Mouse (Mus musculus) hindbrain, embryonic 14.5 days (tissue): ENCODE measurements around the gene Igdcc4. TPM values are rescaled to one million over a fixed set of nuclear protein-coding genes. Genes with fewer than 3 reads are reported as not detected.

Experiments used
- ATAC-seq: fragments of 200-750 bp; cut with Nextera tagmentation; 2 replicates; pipeline ENCODE4 v1.8.0; 2017; ENCODE audit warnings: moderate number of reproducible peaks, mild to moderate bottlenecking, moderate TSS enrichment, moderate library complexity; ENCODE audit not compliant: low FRiP score
- DNase-seq: peaks from one replicate; pipeline ENCODE4 v3.0.0-alpha.2; 2015; ENCODE audit warnings: low spot score
- H3K27ac ChIP-seq: fragments of 300-500 bp; sonication (generic); 2 replicates; pipeline ENCODE4 v1.5.1; 2014; ENCODE audit warnings: mild to moderate bottlenecking, moderate library complexity
- H3K27me3 ChIP-seq: fragments of 300-500 bp; sonication (generic); 2 replicates; pipeline ENCODE4 v1.6.1; 2014; ENCODE audit warnings: mild to moderate bottlenecking, low read length, mixed read lengths; ENCODE audit not compliant: control insufficient read depth, insufficient read depth
- H3K36me3 ChIP-seq: fragments of 300-500 bp; sonication (generic); replicated peaks from 2 replicates; pipeline ENCODE4 v1.6.1; 2014; ENCODE audit not compliant: control insufficient read depth, insufficient read depth
- H3K4me1 ChIP-seq: fragments of 300-500 bp; sonication (generic); replicated peaks from 2 replicates; pipeline ENCODE4 v1.6.1; 2014; ENCODE audit warnings: antibody characterized with exemption, low read length, mixed read lengths; ENCODE audit not compliant: control insufficient read depth, insufficient read depth
- H3K4me2 ChIP-seq: fragments of 300-500 bp; sonication (generic); replicated peaks from 2 replicates; pipeline ENCODE4 v1.6.1; 2014; ENCODE audit warnings: mild to moderate bottlenecking, moderate library complexity
- H3K4me3 ChIP-seq: fragments of 300-500 bp; sonication (generic); replicated peaks from 2 replicates; pipeline ENCODE4 v1.5.1; 2014; ENCODE audit warnings: mild to moderate bottlenecking, low read length
- H3K9ac ChIP-seq: fragments of 300-500 bp; sonication (generic); 2 replicates; pipeline ENCODE4 v1.6.1; 2014
- H3K9me3 ChIP-seq: fragments of 300-500 bp; sonication (generic); 2 replicates; pipeline ENCODE4 v1.6.1; 2016; ENCODE audit warnings: low read length; ENCODE audit not compliant: control insufficient read depth
- WGBS: fragments of 180-500 bp; shearing (Covaris S2); extraction: QIAGEN DNeasy Blood & Tissue Kit; methylation state at CpG from one replicate; pipeline ENCODE4 v1.1.7; 2014; 5-methylcytosine and 5-hydroxymethylcytosine counted together
- polyA plus RNA-seq: library from polyadenylated mRNA; unstranded; fragments of >200 nt; fragmentation: Nextera tagmentation; extraction: Ambion mirVana; gene quantifications from 2 replicates; pipeline ENCODE4 v1.2.1, GENCODE M21; 2014

The Igdcc4 gene
- polyA plus RNA-seq, 1 experiment from 2014 or later, result 18.9 TPM

GRCm38 (mm10) chr9:65128123-65128815, 27.0 kb downstream of the Igdcc4 start:
- Histone ChIP-seq H3K27me3 (no peaks in the 10 kb centered on the region), H3K36me3 (peaks cover 35% of the 10 kb centered on the region), H3K9ac (no peak overlapping the region), H3K9me3 (no peaks in the 10 kb centered on the region), H3K4me3 (no peak overlapping the region), H3K27ac (no peak overlapping the region), H3K4me2 (no peak overlapping the region), H3K4me1 (peaks cover 5% of the 10 kb centered on the region; the same call in 1 of the 2 replicates)
- ATAC-seq, result no peak
- no peak for DNase-seq
- WGBS, result 10% methylated on average over 25 of the region's 25 CpGs

- no peaks in the 10 kb centered on the region for H3K9me3 ChIP-seq
- 79% methylated on average over 5 of the region's 5 CpGs for WGBS
- DNase-seq (no peak), ATAC-seq (no peak)
- no peak overlapping the region for H3K4me2 ChIP-seq
- H3K4me3 ChIP-seq, result no peak overlapping the region
- H3K27me3 ChIP-seq, result no peaks in the 10 kb centered on the region; the same call in 1 of the 2 replicates
- no peaks in the 10 kb centered on the region for H3K4me1 ChIP-seq
- peaks cover 31% of the 10 kb centered on the region; the same call in 1 of the 2 replicates for H3K36me3 ChIP-seq
- H3K27ac ChIP-seq, result no peak overlapping the region
- H3K9ac ChIP-seq, result 0 out of 2 replicates have a peak overlapping the region, but pooled peaks have one; percentile 6
Measured at GRCm38 (mm10) chr9:65131717-65132116, 30.4 kb downstream of the Igdcc4 start.

GRCm38 (mm10) chr9:65133739-65134138, 32.5 kb downstream of the Igdcc4 start:
- Histone ChIP-seq H3K27me3 (no peaks in the 10 kb centered on the region; the same call in 1 of the 2 replicates), H3K4me1 (no peaks in the 10 kb centered on the region), H3K4me2 (no peak overlapping the region), H3K27ac (no peak overlapping the region), H3K9ac (no peak overlapping the region), H3K4me3 (no peak overlapping the region), H3K36me3 (peaks cover 23% of the 10 kb centered on the region; the same call in 1 of the 2 replicates), H3K9me3 (no peaks in the 10 kb centered on the region)
- peak; percentile 91 for DNase-seq
- WGBS, result 4% methylated on average over 10 of the region's 10 CpGs
- peak; percentile 57; the same call in 1 of the 2 replicates for ATAC-seq

GRCm38 (mm10) chr9:65135126-65135525, 33.8 kb downstream of the Igdcc4 start:
- no peaks in the 10 kb centered on the region for H3K9me3 ChIP-seq
- H3K4me3 ChIP-seq, result no peak overlapping the region
- ATAC-seq (no peak), DNase-seq (no peak)
- H3K27me3 ChIP-seq, result no peaks in the 10 kb centered on the region; the same call in 1 of the 2 replicates
- no peak overlapping the region for H3K4me2 ChIP-seq
- peaks cover under 1% of the 10 kb centered on the region; the same call in 1 of the 2 replicates for H3K4me1 ChIP-seq
- H3K36me3 ChIP-seq, result peaks cover 14% of the 10 kb centered on the region; the same call in 1 of the 2 replicates
- 85% methylated on average over 4 of the region's 4 CpGs for WGBS
- H3K9ac ChIP-seq, result no peak overlapping the region
- H3K27ac ChIP-seq, result no peak overlapping the region

- WGBS, result 5% methylated on average over 8 of the region's 8 CpGs
- peak overlapping the region; percentile 95 for H3K4me3 ChIP-seq
- H3K4me2 ChIP-seq, result peak overlapping the region; percentile 63
- H3K9ac ChIP-seq, result peak overlapping the region; percentile 96
- peak overlapping the region; percentile 97 for H3K27ac ChIP-seq
- H3K9me3 ChIP-seq, result no peaks in the 10 kb centered on the region
- no peak for ATAC-seq
- no peak for DNase-seq
- H3K27me3 ChIP-seq, result no peaks in the 10 kb centered on the region; the same call in 1 of the 2 replicates
- peaks cover 21% of the 10 kb centered on the region; the same call in 1 of the 2 replicates for H3K36me3 ChIP-seq
- H3K4me1 ChIP-seq, result peaks cover 33% of the 10 kb centered on the region
Measured at GRCm38 (mm10) chr9:65140491-65140890, 39.2 kb downstream of the Igdcc4 start.

GRCm38 (mm10) chr9:65140936-65141305, 39.6 kb downstream of the Igdcc4 start, which contains the start of gene Igdcc3:
Igdcc3 (plus strand) TSS chr9:65141189.
- Histone ChIP-seq H3K4me1 (peaks cover 38% of the 10 kb centered on the region), H3K9me3 (no peaks in the 10 kb centered on the region), H3K4me3 (peak within 1 kb of the TSS; percentile 95), H3K9ac (peak within 1 kb of the TSS; percentile 96), H3K27me3 (no peaks in the 10 kb centered on the region), H3K36me3 (peaks cover 17% of the 10 kb centered on the region), H3K4me2 (peak within 1 kb of the TSS; percentile 63), H3K27ac (peak within 1 kb of the TSS; percentile 97)
- ATAC-seq, result peak; percentile 85
- 0% methylated on average over 21 of the region's 48 CpGs for WGBS
- peak; percentile 63 for DNase-seq

- ATAC-seq (peak; percentile 66), DNase-seq (peak; percentile 59)
- H3K9me3 ChIP-seq, result no peaks in the 10 kb centered on the region
- H3K4me2 ChIP-seq, result peak overlapping the region; percentile 63
- H3K36me3 ChIP-seq, result peaks cover 22% of the 10 kb centered on the region
- no peaks in the 10 kb centered on the region for H3K27me3 ChIP-seq
- WGBS, result under 1% methylated on average over 53 of the region's 73 CpGs
- peak overlapping the region; percentile 96 for H3K9ac ChIP-seq
- peaks cover 41% of the 10 kb centered on the region for H3K4me1 ChIP-seq
- H3K4me3 ChIP-seq, result peak overlapping the region; percentile 95
- peak overlapping the region; percentile 97 for H3K27ac ChIP-seq
Measured at GRCm38 (mm10) chr9:65141306-65141975, 40.2 kb downstream of the Igdcc4 start.

GRCm38 (mm10) chr9:65141976-65142318, 40.7 kb downstream of the Igdcc4 start:
- Histone ChIP-seq H3K9me3 (no peaks in the 10 kb centered on the region), H3K4me2 (peak overlapping the region; percentile 63), H3K27ac (peak overlapping the region; percentile 97), H3K4me1 (peaks cover 41% of the 10 kb centered on the region), H3K36me3 (peaks cover 26% of the 10 kb centered on the region), H3K9ac (peak overlapping the region; percentile 96), H3K27me3 (no peaks in the 10 kb centered on the region), H3K4me3 (peak overlapping the region; percentile 95)
- WGBS, result under 1% methylated on average over 17 of the region's 17 CpGs
- ATAC-seq (peak; percentile 41; the same call in 1 of the 2 replicates), DNase-seq (no peak)

GRCm38 (mm10) chr9:65142399-65142798, 41.1 kb downstream of the Igdcc4 start:
- WGBS, result 0% methylated on average over 8 of the region's 8 CpGs
- ATAC-seq (0 out of 2 replicates have a peak, but pooled peaks have one; percentile 16), DNase-seq (no peak)

More at GRCm38 (mm10) chr9:65142399-65142798, 41.1 kb downstream of the Igdcc4 start:
- Histone ChIP-seq H3K4me3 (peak overlapping the region; percentile 95), H3K36me3 (peaks cover 31% of the 10 kb centered on the region), H3K4me2 (peak overlapping the region; percentile 63), H3K9ac (peak overlapping the region; percentile 96), H3K27me3 (no peaks in the 10 kb centered on the region), H3K27ac (peak overlapping the region; percentile 97), H3K4me1 (peaks cover 41% of the 10 kb centered on the region), H3K9me3 (no peaks in the 10 kb centered on the region)
